Mouse (Mus musculus) inflammation-experienced regulatory T-cells, adult 16 weeks (primary cell): ENCODE measurements around the gene Mmd2. TPM values are rescaled to one million over a fixed set of nuclear protein-coding genes. Genes with fewer than 3 reads are reported as not detected.

Experiments
- polyA plus RNA-seq: library from polyadenylated mRNA; unstranded; fragments of 100-300 nt; shearing (Covaris generic); gene quantifications from one replicate; pipeline ENCODE4 v1.2.1, GENCODE M21; 2017

The Mmd2 gene
- not detected for polyA plus RNA-seq

DNA sequence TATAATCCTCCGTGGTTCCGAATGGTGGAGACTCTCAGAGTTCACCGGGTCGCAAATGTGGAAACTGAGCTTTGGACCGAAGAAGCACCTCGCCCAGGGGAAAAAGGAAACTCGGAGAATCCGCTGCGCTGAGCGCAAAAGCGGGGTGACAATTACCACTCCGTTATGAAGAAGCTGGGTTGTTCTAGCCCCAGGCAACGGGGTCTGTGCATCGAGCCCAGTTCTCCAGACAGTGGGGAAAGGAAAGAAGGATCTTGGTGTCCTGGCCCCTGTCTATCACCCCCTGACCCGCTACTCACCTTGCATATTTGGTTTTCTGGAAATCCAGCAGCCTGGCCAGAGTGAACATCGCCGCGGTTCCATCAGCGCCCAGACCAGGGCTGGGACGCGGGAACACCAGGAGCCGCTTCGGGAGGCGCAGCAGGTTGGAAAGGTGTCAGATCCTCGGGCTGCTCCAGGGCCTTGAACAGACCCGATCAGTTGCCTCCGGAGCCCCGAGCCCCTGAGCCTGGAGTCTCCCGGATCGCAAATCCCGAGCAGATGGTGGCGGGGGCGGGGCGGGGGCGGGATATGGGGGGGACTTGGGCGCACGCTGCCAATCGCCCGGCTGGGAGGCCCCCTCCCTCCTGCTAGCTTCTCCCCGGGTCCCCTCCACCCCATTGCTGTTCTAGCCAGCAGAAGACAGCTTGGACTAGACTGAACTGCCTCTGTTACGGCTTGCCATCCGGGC, at the start of gene Mmd2:
Mmd2 (minus strand) TSS at position 542 of the 730 bp plus-strand sequence.

DNA sequence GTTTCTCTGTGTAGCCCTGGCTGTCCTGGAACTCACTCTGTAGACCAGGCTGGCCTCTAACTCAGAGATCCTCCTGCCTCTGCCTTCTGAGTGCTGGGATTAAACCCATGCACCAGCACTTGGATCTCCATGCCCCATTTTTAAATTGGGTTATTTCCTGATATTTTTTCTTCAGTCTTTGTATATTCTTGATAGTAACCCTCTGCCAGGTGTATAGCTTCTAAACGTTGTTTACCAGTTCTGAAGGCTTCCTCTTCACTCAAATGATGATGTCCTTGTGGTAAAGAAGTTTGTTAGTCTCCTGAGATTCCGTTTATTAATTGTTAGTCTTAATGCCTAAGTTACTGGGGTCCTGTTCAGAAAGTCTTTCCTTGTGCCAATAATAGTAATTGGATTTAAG, 18.8 kb upstream of the Mmd2 start, which contains the start of gene Wipi2:
Wipi2 (plus strand) TSS at position 301 of the 400 bp plus-strand sequence.

DNA sequence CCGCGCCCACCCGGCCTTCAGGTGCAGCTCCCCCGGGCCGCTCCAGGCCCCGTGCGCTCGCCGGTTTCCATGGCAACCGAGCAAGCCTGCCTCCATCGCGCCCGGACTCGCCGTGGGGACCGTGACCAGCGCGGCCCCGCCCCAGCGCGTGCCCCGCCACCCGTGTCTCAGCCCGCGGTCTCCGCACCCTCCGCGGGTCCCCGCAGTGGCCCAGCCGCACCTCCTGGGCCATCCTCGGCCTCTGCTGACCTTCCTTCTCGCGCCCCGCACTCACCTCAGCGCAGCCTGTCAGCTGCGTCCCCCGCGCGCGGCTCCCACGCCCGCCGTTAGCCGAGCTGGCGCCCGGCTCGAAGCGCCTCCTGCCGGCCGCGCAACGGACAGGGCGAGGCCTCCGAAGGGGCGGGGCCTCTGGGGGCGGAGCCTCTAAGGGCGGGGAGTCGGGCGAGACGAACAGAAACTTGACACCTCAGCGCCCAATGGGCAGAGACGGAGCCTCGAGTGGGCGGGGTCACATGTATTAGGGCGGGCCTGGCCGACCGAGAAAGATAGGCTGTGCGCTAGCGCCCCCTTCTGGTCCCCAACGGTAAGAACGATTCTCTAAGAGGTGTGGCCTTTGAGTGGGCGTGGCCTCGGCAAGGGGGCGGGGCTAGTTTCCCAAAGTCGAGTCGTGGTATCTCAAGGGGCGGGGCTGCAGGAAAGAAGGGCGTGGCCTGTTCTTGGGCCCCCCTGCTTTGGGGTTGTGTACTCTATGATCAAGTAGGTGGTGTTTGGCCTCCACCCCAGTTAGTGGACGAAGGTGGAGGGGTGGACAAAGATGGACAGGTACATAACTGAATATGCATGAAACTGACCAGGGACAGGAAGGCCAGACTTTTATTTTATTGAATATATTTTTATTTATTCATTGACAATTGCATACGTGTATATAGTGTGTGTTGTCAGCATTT, 57.6 kb downstream of the Mmd2 start, which contains the start of gene Radil:
Radil (minus strand) TSS at position 393 of the 947 bp plus-strand sequence.

DNA sequence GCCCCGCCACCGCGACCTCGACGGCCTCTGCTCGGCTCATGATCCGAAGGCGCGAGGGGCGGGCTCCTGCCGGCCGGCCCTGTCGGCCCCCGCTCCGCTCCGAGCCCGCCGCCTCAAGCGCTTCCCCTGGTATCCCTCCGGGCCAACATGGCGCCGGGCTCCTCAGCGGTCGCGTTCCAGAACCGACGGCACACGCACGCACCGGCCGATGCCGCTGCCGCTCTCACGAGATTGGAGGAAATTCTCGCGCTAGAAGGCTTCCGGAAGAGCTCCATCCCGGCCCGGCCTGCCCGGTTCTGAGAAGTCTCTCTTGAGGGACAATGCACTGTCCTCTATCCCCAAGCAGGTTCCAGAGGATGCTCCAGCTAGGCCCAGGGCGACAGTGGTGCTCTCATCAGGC, 78.7 kb downstream of the Mmd2 start, which contains the start of gene Papolb:
Papolb (minus strand) TSS at position 162 of the 400 bp plus-strand sequence.

Other genes with a start within 250 kb of the Mmd2 start
- 1.7 TPM for gene Foxk1, start 207.3 kb downstream of the Mmd2 start, polyA plus RNA-seq
- 47.4 TPM for gene Ap5z1, start 144.9 kb downstream of the Mmd2 start, polyA plus RNA-seq
- gene Papolb, start 78.7 kb downstream of the Mmd2 start, polyA plus RNA-seq, result not detected
- not detected for gene Radil, start 57.7 kb downstream of the Mmd2 start, polyA plus RNA-seq
- 17.8 TPM for gene Wipi2, start 18.9 kb upstream of the Mmd2 start, polyA plus RNA-seq
- 1.2 TPM for gene Slc29a4, start 83.7 kb upstream of the Mmd2 start, polyA plus RNA-seq
- 15.8 TPM for gene Tnrc18, start 208.9 kb upstream of the Mmd2 start, polyA plus RNA-seq